Mouse (Mus musculus): ENCODE results near the gene Gli1.
A peak's percentile ranks its signal among the peaks of the same experiment; 100 is the strongest.

The Gli1 gene

DNA sequence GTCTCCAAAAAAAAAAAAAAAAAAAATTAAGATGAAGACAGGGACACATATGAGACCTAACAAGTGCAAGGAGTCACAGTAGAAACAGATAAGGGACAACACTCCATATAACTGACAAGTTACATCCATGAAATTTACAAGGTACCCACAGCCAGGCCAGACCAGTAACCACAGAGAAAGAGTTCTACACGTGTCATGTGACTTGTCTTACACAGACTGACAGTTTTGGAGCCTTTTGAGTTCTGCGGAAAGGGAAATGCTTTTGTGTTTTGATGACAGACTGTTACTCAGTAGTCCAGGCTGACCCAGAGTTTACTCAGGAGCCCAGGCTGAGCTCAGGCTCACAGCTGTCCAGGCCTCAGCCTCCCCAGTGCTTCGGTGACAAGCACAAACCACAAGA lies 1.3 kb upstream of the Gli1 start:
- DNase-seq: no peak

- no peak for DNase-seq
These were observed 449 bp downstream of the Gli1 start for GRCm38 (mm10) chr10:127341360-127341690.

DNA sequence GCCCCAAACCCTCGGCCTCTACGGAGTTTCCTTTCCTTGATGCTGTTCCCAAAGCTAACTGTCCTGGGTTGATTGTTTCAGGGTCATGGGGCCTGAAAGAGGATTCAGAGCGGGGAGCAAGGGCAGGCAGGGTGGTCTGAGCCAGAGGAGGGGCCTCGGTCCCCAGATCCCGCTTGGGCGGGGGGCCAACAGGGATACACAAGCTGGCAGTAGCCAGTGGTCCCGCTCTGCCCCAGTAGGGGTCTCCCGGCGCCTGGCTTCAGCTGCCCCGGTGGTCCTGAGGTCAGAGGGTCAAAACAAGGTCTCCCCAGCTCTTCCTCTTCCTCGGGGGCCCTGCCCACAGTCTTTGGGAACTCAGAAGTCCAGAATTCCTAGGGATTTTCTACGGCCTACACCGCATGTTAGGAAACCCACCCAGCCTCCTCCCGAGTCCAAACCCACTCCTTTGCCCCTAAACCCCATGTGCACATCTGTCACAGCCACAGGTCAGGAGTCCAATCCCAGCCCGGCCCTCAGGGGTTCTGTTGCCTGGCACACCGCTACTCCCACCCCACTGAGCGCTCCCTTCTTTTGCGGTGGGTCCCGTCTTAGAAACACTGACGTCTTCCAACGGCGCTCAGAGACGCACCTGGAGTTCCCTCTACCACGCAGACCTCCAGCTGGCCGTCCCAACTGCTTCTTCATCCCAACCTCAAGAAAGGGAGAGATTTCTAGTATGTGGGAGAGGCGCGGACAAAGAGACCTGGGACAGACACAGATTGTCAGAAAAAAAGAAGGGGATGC lies 1.0 kb downstream of the Gli1 start:
- no peak for DNase-seq

GRCm38 (mm10) chr10:127339683-127340576 lies 1.8 kb downstream of the Gli1 start:
- no peak for DNase-seq

GRCm38 (mm10) chr10:127338930-127339682 lies 2.7 kb downstream of the Gli1 start:
- DNase-seq: peak; percentile 90

DNA sequence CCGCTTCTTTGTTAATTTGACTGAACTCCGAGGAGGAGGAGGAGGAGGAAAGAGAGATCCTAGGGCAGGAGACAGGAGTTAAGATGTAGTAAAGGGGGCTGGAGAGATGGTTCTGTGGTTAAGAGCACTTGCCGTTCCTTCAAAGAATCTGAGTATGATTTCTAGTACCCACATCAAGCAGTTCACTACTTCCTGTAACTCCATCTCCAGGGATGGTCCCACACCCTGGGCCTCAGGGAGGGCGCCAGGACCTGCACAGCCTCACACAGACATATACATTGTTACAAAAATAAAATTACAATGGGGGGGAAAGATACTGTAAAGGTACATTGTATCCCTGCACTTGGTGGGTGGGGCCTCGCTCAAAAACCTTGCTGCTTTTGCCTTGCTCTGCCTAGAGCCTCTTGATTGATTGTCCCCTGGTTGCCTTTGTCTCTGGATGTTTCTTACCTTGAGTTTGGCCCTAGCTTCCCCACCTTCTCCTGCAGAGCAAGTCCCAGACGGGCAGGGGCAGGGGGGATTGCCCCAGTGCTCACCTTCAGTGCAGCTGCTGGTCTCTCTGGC lies 4.2 kb downstream of the Gli1 start:
- no peak for DNase-seq

GRCm38 (mm10) chr10:127336952-127337351 lies 4.8 kb downstream of the Gli1 start:
- no peak for DNase-seq

DNA sequence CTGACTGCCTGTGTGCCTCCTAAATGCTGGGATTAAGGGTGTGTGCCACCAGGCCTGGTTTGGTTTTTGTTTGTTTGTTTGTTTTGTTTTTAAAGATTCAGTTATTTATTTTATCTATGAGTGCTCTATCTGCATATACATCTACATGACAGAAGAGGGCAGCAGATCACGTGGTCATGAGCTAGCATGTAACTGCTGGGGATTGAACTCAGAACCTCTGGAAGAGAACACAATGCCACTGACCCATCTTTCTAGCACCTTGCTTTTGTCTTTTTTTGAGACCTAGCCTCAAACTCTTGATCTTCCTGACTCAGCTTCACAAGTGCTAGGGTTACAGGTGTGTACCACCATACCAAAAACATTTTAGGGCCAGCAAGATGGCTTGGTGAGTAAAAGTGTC lies 6.5 kb downstream of the Gli1 start:
- no peak for DNase-seq

DNA sequence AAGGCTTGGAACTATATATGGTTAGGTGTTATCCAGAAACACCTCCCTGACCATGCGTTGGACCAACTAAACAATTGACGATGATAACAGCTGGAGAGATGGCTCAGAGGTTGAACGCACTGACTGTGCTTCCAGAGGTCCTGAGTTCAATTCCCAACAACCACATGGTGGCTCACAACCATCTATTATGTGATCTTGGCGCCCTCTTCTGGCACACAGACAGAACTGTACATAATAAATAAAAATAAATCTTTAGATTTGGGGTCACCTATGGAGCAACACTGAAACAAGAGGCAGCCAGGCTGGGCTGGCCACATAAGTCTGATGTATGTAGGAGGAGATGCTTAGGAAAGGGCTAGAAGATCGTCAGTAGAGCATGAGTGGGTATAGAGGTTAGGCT lies 8.6 kb downstream of the Gli1 start:
- no peak for DNase-seq

- no peak for DNase-seq
These were observed 9.4 kb downstream of the Gli1 start for GRCm38 (mm10) chr10:127332211-127332874.

DNA sequence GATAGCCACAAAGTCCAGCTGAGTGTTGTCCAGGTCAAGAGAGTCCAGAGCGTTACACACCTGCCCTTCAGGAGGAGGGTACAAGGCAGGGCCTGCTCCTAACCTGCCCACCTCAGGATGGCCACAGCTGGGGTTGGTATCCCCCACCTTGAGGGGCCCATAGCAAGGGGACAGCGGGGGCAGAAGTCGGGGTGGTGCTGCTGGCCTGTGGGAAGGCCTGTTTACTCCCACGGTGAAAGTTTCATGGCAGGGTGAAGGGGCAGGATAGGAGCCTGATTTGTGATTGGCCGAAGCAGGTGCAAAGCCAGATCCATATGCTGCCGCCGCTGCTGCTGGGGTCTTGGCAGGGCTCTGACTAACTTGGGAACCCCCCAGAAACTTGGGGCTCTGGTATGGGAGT lies 11.6 kb downstream of the Gli1 start:
- DNase-seq: no peak

DNA sequence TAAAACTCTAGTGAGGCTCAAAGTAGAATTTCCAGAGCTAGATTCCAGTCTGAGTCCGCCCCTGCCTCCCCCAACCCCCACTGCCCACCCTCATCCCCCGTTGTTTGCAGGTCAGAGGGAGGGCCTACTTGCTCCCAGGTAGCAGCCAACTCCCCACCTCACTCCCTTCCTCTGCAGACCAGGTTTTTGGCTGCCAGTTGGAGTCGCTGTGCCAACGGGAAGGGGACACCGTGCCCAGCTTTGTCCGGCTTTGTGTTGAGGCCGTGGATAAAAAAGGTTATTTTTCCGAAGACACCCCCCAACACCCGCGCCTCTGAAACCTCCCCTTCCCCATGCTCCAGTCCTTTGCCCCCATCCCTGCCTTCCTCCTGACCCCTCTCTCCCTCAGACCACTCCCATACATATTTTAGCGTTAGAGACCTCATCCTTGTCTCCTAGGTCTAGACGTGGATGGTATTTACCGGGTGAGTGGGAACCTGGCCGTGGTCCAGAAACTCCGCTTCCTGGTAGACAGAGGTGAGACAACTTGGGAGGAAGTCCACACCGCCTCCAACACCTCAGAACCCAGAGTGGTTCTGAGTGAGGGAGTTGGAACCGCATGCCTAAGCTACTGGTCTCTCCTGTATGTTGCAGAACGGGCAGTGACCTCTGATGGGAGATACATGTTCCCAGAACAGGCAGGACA lies 14.2 kb downstream of the Gli1 start:
- DNase-seq: no peak

- DNase-seq: no peak
These were observed 14.9 kb downstream of the Gli1 start for GRCm38 (mm10) chr10:127326828-127327227.

DNA sequence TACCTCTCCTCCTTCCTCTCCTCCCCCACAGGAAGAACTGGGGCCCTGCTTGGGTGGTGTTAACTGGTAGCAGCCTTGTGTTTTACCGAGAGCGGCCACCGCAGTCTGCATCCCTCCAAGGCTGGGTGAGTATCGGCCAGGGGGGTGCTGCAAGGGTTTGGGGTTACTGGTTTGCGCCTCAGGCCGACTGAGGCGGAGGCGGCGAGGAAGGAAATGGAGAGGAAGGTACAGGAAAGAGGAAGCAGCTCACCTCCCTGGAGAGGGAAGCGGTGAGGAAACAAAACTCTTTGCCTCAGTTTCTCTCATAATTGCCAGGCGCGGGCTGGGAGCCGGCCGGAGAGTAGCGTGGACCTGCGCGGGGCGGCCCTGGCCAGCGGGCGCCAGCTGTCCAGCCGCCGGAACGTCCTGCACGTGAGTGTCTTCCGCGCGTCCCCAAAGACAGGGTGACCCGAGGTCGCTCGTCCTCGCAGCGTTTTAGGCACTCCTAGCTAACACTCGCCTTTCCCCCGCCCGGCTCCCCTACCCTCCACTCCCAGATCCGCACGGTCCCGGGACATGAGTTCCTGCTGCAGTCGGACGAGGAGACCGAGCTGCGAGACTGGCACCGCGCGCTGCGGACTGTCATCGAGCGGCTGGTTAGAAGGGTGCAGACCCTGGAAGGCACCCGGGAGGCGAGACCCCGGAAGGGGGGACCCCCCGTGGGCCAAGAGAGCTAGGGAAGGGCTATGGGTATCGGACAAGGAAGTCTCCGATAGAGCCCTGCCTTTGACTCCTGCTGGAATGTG lies 15.6 kb downstream of the Gli1 start:
- DNase-seq: no peak

DNA sequence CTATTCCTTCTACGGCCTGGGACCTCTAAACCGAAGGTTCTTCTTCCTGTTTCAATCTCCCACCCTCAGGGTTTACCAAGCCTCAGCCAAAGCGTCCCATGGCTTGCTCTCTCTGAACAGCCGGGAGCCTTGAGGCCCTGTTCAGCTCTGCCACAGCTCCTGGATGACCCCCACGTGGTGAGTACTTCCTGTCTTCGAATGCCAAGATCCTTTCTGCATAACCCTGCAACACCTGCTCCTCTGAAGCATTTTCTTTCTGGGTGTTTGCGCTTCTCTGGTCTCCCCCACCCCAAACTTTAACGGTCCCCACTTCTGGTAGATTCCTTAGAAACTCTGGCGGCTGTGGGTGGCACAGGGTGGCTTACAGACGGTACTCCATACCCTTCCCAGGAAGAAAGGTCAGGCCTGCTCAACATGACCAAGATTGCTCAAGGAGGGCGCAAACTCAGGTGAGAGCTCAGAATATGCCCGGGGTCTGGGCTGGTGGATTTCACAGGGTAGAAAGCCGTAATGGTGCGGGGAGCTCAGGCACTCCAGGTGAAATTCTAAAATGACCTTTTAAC lies 16.2 kb downstream of the Gli1 start:
- DNase-seq: no peak

DNA sequence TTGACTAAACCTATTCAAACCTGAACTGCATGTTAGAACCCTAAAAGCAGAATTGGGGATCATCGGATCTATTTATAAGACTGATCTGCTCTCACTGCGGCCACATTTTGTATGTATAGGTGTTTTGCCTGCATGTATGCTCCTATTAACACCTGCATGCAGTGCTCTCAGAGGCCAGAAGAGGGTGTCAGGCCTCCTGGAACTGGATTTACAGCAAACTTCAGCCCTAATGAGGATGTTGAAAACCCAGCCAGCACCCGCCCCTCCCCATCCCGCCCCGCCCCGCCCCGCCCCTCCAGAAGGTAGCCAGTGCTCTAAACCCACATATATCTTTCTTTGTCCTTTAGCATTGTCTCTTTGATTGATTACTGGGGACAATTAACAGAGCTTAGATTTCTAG lies 17.3 kb downstream of the Gli1 start:
- no peak for DNase-seq

- DNase-seq: no peak
These were observed 18.5 kb downstream of the Gli1 start for GRCm38 (mm10) chr10:127323131-127323855.

- no peak for DNase-seq
These were observed 19.1 kb downstream of the Gli1 start for GRCm38 (mm10) chr10:127322669-127323068.

DNA sequence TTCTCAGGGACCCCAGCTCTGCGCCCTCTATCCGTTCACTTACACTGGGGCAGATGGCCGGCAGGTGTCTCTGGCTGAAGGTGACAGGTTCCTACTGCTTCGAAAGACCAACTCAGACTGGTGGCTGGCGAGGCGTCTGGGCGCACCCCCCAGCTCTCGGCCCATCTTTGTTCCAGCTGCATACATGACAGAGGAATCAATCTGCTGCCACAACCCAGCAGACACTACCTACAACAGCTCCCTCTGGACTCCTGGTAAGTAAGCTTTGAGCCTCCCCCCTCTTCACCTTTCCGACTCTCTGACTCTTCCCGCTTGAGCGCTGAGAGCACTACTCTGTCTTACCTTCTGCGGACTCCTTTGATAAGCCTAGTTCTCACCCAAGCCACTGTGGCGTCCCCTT lies 19.6 kb downstream of the Gli1 start:
- DNase-seq: no peak

- DNase-seq: no peak
These were observed 20.2 kb downstream of the Gli1 start, which contains the start of gene Arhgap9 for GRCm38 (mm10) chr10:127321621-127322020. Arhgap9 (plus strand) TSS chr10:127321964.
